Mouse (Mus musculus): ENCODE results near the gene Pcdh7. TPM values are rescaled to one million over a fixed set of nuclear protein-coding genes. Genes with fewer than 3 reads are reported as not detected.
"Not testable (repeated sequence)": the region's sequence is repeated elsewhere in the genome, so short reads cannot be mapped to it uniquely, and the experiment has no call there.

Pcdh7 gene
- 3.4 and 6.2 TPM in 2 replicates for polyA plus RNA-seq (2012; rRNA removed)

DNA sequence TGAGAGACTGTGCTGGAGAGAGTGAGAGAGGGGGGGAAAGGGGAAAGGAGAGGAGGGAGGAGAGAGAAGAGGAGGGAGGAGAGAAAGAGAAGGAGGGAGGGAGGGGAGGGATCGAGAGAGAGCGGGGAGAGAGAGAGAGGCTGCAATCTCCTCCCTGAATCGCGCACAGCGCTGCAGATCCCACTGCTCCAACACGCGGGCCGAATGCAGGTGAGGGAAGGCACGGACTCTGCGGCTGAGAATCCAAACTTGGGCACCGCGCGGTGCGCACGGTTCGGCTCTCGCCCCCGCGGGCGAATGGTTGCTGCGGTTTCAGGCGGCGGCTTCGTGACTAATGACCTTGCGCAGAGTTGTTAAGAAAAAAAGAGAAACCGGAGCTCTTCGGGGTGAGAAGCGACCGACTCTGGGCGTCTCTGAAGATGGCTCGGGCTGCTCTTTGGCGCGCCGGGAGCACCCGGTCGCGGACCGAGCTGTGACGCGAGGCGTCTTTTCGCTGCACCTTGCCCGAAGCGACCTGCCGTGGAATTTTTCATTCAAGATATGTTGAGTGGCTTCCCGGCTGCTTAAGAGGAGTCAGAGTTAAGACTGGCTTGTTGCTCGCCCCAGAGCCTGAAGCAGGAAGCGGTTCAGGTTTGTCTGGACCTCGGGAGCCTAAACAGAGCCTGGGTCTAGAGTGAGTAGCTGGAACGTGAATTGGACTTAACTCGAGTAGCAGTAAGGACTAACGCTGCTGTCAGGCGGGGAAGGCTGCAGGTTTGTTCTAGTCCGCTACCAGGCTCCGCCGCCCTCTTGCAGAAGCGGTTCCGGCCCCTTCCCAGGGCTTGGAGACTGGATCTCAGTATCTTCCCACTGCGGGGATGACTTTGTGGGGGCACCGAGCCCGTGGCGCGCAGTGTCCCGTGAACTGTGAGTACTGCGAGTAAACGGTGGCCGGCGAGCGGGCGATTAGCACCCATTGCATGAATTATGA is at the start of gene Pcdh7:
Gene Pcdh7 (plus strand): TSS at position 62 of the 970 bp plus-strand sequence.
- WGBS: 2% methylated on average over 70 of the region's 70 CpGs
- DNase-seq (ENCODE audit: low read depth, low spot score): no peak

DNA sequence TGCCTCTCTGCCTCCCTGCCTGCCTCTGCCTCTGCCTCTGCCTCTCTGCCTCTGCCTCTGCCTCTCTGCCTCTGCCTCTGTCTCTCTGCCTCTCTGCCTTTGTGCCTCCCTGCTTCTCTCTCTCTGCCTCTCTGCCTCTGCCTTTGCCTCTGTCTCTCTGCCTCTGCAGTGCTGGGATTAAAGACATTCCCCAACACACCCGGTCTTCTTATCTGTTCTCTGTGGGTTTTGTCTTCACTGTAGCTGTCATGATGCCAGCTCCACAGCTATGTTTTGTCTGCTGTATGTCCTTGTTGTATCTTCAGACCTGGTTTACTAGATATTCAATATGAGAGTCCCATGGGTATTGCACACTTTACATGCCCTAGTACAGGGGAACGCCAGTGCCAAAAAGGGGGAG is 40.8 kb upstream of the Pcdh7 start:
- WGBS: 74% methylated on average over 2 of the region's 2 CpGs
- DNase-seq (ENCODE audit: low read depth, low spot score): not testable (repeated sequence)

DNA sequence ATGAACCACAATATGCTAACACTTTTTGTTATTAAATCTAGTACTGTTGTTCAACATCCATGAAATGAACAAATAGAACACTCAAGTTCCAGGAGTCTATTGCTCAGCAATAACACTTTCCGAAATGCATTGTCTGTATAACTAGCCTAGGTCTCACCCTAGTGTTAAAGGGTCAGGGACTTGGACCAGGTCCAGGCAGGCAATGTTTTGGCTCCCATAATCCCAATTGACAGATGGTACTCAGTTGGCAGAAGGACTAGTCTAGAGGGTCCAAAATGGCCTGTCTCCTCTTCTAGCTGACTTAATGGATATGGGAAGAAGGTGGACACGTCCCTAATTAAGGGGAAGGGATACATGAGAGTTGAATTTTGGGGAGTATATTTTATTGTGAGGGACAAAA is 9.4 kb upstream of the Pcdh7 start:
- DNase-seq (ENCODE audit: low read depth, low spot score): no peak
- 83% methylated on average over 2 of the region's 2 CpGs for WGBS

DNA sequence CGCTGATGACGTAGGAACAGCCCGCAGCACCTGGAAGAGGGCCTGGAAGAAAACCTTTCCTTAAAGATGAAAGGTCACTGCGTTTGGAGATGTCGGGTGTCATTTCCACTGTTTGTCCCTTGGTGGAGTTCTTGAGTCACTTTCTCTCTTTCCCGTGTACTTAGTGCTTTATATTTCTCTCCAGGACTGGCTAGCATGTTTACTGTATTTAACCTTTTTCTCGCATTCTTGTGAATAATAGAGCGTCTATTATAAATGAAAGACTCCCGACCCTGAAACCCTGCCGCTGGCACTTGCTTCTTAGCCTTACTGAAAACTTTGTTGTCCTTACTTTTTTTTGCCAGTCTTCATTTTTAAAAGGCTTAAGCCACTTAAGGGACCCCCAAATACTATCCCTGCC is 3.8 kb upstream of the Pcdh7 start:
- WGBS: under 1% methylated on average over 10 of the region's 10 CpGs
- DNase-seq (ENCODE audit: low read depth, low spot score): no peak

DNA sequence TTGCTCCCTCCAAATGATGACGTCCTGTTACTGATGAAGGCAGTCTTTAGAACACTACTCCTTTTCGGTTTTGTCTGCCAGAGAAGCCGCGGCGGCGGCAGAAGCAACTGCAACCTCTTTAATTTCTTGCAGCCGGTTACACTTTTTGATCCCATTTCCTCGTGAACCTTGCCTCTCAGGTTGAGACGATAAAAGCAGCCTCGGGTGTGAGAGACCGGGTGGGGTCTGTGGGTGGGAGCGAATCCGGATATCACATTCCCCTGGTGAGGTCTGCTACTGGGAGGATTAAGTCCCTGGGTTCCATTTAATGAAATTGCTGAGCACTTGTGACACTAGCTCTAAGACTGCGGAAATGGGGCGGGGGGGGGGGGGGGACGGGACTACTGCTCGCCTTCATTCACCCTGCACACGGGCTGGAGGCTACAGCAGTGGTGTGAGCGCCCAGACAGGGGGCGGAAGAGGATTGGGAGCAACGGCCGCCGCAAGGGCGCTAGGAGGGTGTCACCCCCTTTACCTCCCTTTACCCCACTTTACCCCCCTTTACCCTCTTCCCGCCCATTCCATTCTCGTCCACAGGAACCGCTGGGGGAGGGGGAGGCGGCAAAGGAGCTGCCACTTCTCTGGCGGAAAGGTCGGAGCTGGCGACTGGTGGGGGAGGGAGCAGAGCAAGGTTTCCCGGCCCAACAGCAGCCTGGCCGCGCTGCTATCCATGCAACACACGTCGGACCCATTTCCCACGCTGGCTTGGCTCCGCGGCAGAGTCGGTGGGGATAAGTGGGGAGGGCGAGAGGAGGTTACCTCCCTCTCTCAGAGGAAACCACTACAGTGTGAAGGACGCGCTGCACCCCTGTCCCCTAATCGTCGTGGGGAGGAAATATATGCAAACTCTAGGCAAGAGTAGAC is 2.9 kb upstream of the Pcdh7 start:
- WGBS: under 1% methylated on average over 44 of the region's 45 CpGs
- DNase-seq (ENCODE audit: low read depth, low spot score): no peak

DNA sequence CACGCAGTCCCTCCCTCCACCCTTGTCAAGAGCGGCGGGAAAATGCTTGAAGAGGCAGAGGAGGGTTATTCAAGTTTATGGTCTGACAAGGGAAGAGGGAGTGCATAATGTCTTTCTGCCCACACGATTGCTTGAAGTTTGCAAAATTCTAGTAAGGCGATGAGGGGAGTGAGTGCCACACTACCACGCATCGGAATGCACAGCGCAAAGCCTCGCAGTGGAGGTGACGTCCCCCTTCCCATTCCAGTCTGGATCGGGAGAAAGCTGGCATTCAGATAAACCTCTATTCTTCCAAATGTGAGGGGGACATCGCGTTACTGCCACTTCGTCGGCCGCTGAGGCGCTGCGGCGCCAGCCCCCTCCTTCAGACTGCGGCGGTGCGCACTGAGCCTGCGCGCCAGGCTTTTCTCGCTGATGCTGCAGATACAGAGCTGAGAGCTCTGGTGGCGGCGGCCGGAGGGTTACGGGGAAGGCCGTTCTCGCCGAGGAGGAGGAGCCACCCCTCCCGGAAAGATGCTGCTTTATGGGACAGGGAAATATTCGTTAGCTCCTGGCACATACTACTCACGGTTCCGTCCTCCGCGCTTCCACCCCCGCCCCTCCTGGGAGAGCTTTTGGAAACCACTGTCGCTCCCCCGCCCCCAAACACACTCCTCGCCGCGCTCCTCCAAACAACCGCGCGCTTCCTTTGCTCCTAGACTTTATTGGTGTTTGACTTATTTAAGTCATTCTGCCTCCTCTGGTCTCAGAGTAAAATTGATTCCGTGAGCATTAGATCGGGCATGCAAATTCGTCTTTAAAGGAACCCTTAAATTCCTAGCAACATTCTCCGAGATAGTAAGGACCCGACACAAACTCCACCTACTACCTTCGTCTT is 2.0 kb upstream of the Pcdh7 start:
- WGBS: 2% methylated on average over 53 of the region's 53 CpGs
- no peak for DNase-seq (ENCODE audit: low read depth, low spot score)

DNA sequence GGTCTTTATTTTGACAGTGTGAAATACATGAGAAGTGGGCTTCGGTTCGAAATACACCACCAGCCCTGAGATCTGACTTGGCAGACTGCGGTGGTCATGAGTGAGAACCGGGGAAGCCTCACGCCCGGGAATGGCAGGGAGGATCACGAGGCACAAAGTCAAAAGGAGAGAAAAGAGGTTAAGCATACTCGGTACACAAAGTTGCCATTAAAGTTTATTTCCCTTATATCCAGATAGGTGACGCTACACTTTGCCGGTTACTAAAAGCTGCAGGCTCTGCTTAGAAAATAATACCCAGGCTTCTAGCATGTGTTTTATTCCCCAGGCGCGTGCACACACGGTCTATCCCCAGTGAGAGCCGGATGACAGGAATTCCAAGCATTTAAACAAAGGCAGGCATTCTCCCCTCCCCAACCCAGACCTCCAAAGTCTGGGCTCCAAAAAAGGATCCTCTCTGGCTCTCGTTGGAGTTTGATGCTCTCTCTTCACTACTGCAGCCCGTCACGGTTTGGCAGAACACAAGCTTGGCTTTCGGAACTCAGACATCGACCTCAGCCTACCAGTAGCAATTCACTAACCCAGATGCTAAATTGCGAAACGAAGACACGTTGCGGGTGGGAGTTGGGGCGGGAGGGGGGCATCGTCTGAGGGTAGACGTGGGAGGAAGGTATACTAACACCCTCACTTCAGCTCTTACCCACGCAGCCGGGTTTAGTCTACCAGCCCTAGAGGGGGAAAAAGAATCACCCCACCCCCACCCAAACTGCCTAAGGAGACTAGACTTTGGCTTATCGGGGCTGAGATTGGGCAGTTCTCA is 1.1 kb upstream of the Pcdh7 start:
- WGBS: 1% methylated on average over 29 of the region's 29 CpGs
- DNase-seq (ENCODE audit: low read depth, low spot score): no peak

DNA sequence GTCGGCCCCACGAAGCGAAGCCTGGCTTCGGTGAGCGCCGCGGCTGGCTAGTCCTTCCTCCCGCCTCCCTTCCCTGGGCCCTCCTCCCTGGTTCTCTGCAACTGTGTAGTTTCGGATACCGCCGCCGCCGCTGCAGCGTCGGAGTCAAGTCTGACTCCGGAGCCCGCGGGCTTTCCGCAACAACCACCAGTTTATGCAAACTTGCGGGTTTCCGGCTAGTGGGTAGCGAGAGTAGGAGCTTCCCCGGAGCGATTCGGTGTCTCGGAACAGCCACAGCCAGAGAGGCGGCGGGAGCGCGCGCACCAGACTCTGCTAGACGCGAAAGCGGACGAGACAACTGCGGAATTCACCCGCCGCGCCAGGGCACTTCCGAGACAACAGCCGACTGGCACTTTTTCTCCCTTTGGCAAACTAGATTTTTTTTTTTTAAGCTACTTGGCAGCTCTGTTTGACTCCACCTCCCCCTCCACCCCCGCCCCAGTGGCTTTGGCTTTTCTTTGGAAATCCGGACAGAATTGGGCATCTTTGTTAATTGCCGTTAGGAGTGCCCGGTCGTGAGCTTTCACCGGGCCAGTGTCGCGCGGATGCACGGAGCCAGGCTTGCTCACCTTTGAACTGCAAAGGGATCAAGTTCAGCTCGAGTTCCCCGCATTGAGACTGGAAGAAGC is 395 bp upstream of the Pcdh7 start:
- 1% methylated on average over 53 of the region's 53 CpGs for WGBS
- no peak for DNase-seq (ENCODE audit: low read depth, low spot score)

DNA sequence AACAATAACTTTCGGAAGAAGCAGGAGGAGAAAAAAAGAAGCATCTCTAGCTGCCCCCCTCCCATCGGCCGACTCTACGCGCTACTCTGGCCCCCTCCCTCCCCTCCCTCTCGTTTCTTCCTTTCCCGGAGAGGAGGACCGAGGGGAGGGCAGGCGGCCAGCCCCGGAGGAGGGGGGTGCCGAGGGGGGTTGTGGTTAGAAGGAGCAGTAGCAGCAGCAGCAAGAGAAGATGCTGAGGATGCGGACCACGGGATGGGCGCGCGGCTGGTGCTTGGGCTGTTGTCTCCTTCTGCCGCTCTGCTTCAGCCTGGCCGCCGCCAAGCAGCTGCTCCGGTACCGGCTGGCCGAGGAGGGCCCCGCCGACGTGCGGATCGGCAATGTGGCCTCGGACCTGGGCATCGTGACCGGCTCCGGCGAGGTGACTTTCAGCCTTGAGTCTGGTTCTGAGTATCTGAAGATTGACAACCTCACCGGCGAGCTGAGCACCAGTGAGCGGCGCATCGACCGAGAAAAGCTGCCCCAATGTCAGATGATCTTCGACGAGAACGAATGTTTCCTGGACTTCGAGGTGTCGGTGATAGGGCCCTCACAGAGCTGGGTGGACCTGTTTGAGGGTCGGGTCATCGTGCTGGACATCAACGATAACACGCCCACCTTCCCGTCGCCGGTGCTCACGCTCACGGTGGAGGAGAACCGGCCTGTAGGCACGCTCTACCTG is 1.3 kb downstream of the Pcdh7 start:
- no peak for DNase-seq (ENCODE audit: low read depth, low spot score)
- 2% methylated on average over 54 of the region's 54 CpGs for WGBS

DNA sequence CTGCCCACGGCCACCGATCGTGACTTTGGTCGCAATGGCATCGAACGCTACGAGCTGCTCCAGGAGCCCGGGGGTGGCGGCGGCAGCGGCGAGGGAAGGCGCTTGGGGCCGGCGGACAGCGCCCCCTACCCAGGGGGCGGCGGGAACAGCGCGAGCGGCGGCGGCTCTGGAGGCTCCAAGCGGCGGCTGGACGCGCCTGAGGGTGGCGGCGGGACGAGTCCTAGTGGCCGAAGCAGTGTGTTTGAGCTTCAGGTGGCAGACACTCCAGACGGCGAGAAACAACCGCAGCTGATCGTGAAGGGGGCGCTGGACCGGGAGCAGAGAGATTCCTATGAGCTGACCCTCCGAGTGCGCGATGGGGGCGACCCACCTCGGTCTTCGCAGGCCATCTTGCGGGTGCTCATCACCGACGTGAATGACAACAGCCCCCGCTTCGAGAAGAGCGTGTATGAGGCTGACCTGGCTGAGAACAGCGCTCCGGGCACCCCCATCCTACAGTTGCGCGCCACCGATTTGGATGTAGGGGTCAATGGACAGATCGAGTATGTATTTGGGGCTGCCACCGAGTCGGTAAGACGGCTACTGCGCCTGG is 1.9 kb downstream of the Pcdh7 start:
- 3% methylated on average over 59 of the region's 59 CpGs for WGBS
- DNase-seq (ENCODE audit: low read depth, low spot score): no peak

DNA sequence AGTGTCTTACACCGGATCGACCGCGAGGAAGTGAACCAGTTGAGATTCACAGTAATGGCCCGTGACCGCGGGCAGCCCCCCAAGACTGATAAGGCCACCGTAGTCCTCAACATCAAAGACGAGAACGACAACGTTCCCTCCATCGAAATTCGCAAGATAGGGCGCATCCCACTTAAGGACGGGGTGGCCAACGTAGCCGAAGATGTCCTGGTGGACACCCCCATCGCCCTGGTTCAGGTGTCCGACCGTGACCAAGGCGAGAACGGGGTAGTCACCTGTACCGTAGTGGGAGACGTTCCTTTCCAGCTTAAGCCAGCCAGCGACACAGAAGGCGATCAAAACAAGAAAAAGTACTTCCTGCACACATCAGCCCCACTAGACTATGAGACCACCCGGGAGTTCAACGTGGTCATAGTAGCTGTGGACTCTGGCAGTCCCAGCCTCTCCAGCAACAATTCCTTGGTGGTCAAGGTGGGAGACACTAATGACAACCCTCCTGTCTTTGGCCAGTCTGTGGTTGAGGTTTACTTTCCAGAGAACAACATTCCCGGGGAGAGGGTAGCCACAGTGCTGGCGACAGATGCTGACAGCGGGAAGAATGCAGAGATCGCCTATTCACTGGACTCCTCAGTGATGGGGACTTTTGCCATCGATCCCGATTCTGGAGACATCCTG is 2.6 kb downstream of the Pcdh7 start:
- WGBS: 22% methylated on average over 34 of the region's 34 CpGs
- DNase-seq (ENCODE audit: low read depth, low spot score): no peak

DNA sequence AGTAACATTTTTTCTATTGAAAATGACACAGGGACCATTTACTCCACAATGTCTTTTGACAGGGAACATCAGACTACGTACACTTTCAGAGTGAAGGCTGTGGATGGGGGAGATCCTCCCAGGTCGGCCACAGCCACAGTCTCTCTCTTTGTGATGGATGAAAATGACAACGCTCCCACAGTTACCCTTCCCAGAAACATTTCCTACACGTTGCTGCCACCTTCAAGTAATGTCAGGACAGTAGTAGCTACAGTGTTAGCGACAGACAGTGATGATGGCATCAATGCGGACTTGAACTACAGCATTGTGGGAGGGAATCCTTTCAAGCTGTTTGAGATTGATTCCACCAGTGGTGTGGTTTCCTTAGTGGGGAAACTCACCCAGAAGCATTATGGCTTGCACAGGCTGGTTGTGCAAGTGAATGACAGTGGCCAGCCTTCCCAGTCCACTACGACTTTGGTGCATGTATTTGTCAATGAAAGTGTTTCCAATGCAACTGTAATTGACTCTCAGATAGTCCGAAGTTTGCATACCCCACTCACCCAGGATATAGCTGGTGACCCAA is 3.5 kb downstream of the Pcdh7 start:
- DNase-seq (ENCODE audit: low read depth, low spot score): no peak
- 61% methylated on average over 8 of the region's 8 CpGs for WGBS

DNA sequence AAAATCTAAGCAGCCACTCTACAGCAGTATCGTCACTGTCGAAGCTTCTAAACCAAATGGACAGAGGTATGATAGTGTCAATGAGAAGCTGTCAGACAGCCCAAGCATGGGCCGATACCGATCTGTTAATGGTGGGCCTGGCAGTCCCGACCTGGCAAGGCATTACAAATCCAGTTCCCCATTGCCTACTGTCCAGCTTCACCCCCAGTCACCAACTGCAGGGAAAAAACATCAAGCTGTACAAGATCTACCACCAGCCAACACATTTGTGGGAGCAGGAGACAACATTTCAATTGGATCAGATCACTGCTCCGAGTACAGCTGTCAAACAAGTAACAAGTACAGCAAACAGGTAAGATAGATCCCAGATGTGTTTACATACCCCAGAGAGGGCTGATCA is 4.2 kb downstream of the Pcdh7 start:
- WGBS: 51% methylated on average over 6 of the region's 6 CpGs
- DNase-seq (ENCODE audit: low read depth, low spot score): no peak

DNA sequence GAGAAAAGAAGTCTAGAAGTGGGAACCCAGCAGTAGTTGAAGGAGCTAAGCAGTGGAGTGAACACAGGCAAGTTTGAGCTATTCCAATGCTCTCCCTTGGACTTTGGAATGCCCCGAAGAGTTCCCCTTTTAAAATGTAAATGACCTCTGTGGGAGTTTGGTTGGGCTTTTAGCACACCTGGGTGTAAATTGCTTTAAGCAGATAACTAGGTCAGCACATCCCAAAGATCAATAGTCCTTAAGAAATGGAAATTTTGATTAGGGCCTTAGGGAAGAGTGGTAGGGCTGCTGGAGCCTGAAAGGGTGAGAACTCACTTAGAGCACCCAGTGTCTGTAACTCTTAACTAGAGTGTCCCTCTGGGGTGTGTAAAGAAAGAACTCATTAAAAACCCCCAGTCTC is 15.7 kb downstream of the Pcdh7 start:
- DNase-seq (ENCODE audit: low read depth, low spot score): no peak
- WGBS: 50% methylated on average over 1 of the region's 1 CpGs

DNA sequence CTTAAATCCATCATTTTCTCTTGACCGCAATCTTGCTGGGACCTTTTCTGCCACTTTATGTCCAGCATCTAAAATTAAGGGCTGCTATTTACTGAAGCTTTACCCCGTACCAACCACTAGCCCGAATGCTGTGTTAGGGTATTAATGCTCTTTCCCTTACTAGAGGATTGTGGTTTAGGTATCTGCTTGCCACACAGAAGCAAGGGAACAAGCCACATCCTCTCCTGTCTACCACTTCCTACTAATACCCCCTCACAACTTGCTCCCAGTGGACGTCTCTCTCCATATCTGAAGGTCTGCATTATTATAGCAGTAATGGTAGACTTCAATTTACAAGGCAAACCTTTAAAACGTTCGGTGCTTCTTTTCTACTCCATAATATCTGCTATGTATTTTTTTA is 18.0 kb downstream of the Pcdh7 start:
- DNase-seq (ENCODE audit: low read depth, low spot score): no peak
- whole genome bisulfite sequencing: 84% methylated on average over 6 of the region's 6 CpGs

DNA sequence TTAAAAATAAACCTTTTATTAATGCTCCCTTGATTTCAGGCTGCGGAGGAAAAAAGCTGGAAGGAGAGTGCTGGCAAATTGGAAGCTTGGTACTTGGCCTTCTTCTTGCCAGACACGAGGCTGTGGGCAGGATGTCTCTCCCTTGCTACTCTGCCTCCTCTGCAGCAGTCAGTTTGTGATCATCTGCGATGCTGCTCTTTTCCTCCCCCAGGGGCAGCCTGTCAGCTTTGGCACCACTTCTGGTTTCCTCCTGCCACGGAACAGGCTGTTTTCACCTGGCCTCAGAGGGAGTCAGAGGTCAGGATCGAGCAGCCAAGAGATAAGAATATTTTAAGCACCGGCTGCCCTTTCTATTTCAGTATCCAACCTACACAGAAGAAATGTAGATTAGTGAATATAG is 25.2 kb downstream of the Pcdh7 start:
- DNase-seq (ENCODE audit: low read depth, low spot score): no peak
- 32% methylated on average over 6 of the region's 6 CpGs for WGBS
